Mouse (Mus musculus): ENCODE measurements around the gene Lrrc28. TPM values are rescaled to one million over a fixed set of nuclear protein-coding genes. Genes with fewer than 3 reads are reported as not detected.
A peak's percentile ranks its signal among the peaks of the same experiment; 100 is the strongest.

Lrrc28 gene
- polyA plus RNA-seq, 2 experiments = 5.0 to 11.3 TPM

DNA sequence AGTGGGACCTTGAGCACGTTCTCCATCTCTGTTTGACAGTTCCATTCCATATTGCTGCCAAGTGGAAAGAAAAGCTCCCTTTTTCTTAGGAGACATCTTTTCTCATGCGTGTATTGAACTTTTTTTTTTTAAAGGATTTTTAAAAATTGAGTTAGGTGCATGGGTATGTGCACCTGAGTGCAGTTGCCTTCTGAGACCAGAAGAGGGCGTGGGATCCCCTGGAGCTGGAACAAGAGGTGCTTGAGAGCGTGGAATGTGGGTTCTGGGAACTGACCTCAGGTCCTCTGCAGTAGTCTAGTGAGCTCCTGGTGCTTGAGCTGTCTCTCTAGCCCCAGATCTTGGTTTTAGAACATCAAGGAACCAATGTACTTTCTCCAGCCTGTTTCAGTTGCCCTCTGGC is 13.0 kb upstream of the Lrrc28 start:
- ATAC-seq (ENCODE audit: insufficient read depth) (no peak), DNase-seq (ENCODE audit: low read depth in 3 of 3, low spot score in 3 of 3) (no peak)
- Histone ChIP-seq H3K9ac (replicated peaks) (no peak overlapping the region), H3K4me1 (replicated peaks; ENCODE audit: control insufficient read depth in 2 of 2, insufficient read depth in 2 of 2, low read length in 1 of 2) (peaks cover 0 to 6% of the 10 kb centered on the region in 2 experiments; a peak in 1 of 4 replicates), H3K27me3 (ENCODE audit: control insufficient read depth, insufficient read depth, low read length) (no peaks in the 10 kb centered on the region), H3K27ac (no peak overlapping the region), H3K4me3 (ENCODE audit: insufficient read depth in 1 of 2, low read depth in 2 of 2, low read length in 2 of 2) (no peak overlapping the region), H3K36me3 (replicated peaks; ENCODE audit: control insufficient read depth, insufficient read depth, low read depth) (no peaks in the 10 kb centered on the region), H3K4me2 (ENCODE audit: low read depth) (no peak overlapping the region), H3K9me3 (ENCODE audit: control insufficient read depth, low read length) (no peaks in the 10 kb centered on the region)
- WGBS (ENCODE audit: insufficient replicate concordance) = 63% methylated on average over 4 of the region's 4 CpGs
- TF ChIP-seq EP300 (IDR thresholded peaks at IDR 0.05; ENCODE audit: low read depth) (no peak), CTCF (IDR thresholded peaks at IDR 0.05; ENCODE audit: low read depth) (peak; percentile 20; the same call in 1 of the 2 replicates)

DNA sequence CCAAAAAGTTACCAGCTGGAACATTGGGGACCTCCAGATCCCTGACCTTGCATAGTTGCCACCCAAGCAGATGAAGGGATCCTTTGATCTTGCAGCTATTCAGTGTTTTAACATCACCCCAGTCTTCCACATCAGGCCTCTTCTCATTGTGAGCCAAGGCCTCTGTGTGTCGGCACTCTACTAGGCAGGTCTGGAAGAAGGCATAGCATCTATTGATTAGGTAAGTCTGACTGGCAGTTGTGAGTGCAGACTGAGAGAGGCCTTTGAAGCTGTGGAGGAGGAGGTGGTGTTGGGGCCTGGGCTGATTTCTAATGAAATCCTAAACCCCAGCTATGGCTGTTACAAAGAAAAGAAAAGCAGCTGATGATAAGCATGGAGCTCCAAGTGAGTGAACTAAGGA is 10.1 kb upstream of the Lrrc28 start:
- no peak for TF ChIP-seq CTCF (IDR thresholded peaks at IDR 0.05; ENCODE audit: low read depth)
- no peak for TF ChIP-seq EP300 (IDR thresholded peaks at IDR 0.05; ENCODE audit: low read depth)
- H3K27ac ChIP-seq = no peak overlapping the region
- peak overlapping the region; percentile 1 to 6; a peak in 1 of 4 replicates for H3K4me3 ChIP-seq (ENCODE audit: insufficient read depth in 1 of 2, low read depth in 2 of 2, low read length in 2 of 2)
- H3K4me1 ChIP-seq (replicated peaks; ENCODE audit: control insufficient read depth in 2 of 2, insufficient read depth in 2 of 2, low read length in 1 of 2) = peaks cover 0 to 3% of the 10 kb centered on the region in 2 experiments; a peak in 1 of 4 replicates
- ATAC-seq (ENCODE audit: insufficient read depth) (no peak), DNase-seq (ENCODE audit: low read depth in 3 of 3, low spot score in 3 of 3) (no peak)
- H3K9ac ChIP-seq (replicated peaks) = no peak overlapping the region
- no peaks in the 10 kb centered on the region for H3K36me3 ChIP-seq (replicated peaks; ENCODE audit: control insufficient read depth, insufficient read depth, low read depth)
- H3K27me3 ChIP-seq (ENCODE audit: control insufficient read depth, insufficient read depth, low read length) = no peaks in the 10 kb centered on the region
- H3K4me2 ChIP-seq (ENCODE audit: low read depth) = peak overlapping the region; percentile 11; the same call in 1 of the 2 replicates
- no peaks in the 10 kb centered on the region for H3K9me3 ChIP-seq (ENCODE audit: control insufficient read depth, low read length)
- 52% methylated on average over 1 of the region's 1 CpGs for WGBS (ENCODE audit: insufficient replicate concordance)

DNA sequence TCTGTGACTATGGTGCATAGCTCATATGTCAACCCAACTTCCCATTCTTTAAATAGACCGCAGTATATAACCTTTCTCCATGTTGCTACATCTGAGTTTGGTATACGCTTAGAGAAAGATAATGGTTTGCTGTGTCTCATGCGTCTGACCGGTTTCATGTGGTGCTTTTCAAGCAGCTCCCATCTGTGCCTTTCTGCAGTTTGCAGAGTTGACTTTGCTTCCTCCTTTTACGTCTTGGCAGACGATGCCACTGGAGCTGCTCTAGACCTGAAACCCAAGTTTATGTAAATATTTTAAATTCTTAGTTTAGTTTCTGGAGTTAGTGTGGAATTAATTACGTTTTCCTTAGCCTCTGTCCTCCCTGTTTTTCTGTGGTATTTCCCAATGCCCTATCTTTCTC is 9.6 kb upstream of the Lrrc28 start:
- Histone ChIP-seq H3K36me3 (replicated peaks; ENCODE audit: control insufficient read depth, insufficient read depth, low read depth) (no peaks in the 10 kb centered on the region), H3K4me2 (ENCODE audit: low read depth) (no peak overlapping the region), H3K9ac (replicated peaks) (no peak overlapping the region), H3K27ac (no peak overlapping the region), H3K27me3 (ENCODE audit: control insufficient read depth, insufficient read depth, low read length) (no peaks in the 10 kb centered on the region), H3K9me3 (ENCODE audit: control insufficient read depth, low read length) (no peaks in the 10 kb centered on the region), H3K4me3 (ENCODE audit: insufficient read depth in 1 of 2, low read depth in 2 of 2, low read length in 2 of 2) (no peak overlapping the region), H3K4me1 (replicated peaks; ENCODE audit: control insufficient read depth in 2 of 2, insufficient read depth in 2 of 2, low read length in 1 of 2) (peaks cover 0 to 3% of the 10 kb centered on the region in 2 experiments; a peak in 1 of 4 replicates)
- no peak for TF ChIP-seq EP300 (IDR thresholded peaks at IDR 0.05; ENCODE audit: low read depth)
- TF ChIP-seq CTCF (IDR thresholded peaks at IDR 0.05; ENCODE audit: low read depth) = no peak
- ATAC-seq (ENCODE audit: insufficient read depth) = no peak
- no peak for DNase-seq (ENCODE audit: low read depth in 3 of 3, low spot score in 3 of 3)
- 66% methylated on average over 7 of the region's 7 CpGs for WGBS (ENCODE audit: insufficient replicate concordance)

DNA sequence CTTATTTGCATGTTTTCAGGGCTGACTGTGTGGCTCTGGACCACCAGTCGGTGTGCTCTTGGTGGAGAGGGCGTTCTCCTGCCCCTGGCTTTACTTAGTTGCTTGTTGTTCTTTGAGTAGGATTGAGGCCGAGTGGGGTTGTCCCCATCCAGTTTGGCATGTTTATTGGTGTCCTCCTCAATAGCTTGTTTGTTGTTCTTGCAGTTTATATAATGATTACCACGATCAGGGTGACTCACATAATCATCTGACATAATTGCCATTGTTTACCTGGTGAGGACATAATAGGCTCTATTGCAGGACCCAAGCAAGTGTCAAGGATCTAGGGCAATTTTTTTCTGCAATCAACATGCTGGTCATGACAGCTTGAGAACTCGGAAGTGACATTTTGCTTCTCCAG is 7.1 kb upstream of the Lrrc28 start:
- Histone ChIP-seq H3K36me3 (replicated peaks; ENCODE audit: control insufficient read depth, insufficient read depth, low read depth) (no peaks in the 10 kb centered on the region), H3K4me1 (replicated peaks; ENCODE audit: control insufficient read depth in 2 of 2, insufficient read depth in 2 of 2, low read length in 1 of 2) (peaks cover 0 to 4% of the 10 kb centered on the region in 2 experiments; a peak in 1 of 4 replicates), H3K9me3 (ENCODE audit: control insufficient read depth, low read length) (no peaks in the 10 kb centered on the region), H3K27ac (no peak overlapping the region), H3K27me3 (ENCODE audit: control insufficient read depth, insufficient read depth, low read length) (no peaks in the 10 kb centered on the region), H3K9ac (replicated peaks) (no peak overlapping the region), H3K4me3 (ENCODE audit: insufficient read depth in 1 of 2, low read depth in 2 of 2, low read length in 2 of 2) (no peak overlapping the region), H3K4me2 (ENCODE audit: low read depth) (no peak overlapping the region)
- DNase-seq (ENCODE audit: low read depth in 3 of 3, low spot score in 3 of 3) (no peak), ATAC-seq (ENCODE audit: insufficient read depth) (no peak)
- TF ChIP-seq EP300 (IDR thresholded peaks at IDR 0.05; ENCODE audit: low read depth) (no peak), CTCF (IDR thresholded peaks at IDR 0.05; ENCODE audit: low read depth) (no peak)
- WGBS (ENCODE audit: insufficient replicate concordance) = 69% methylated on average over 5 of the region's 5 CpGs

- no peaks in the 10 kb centered on the region for H3K9me3 ChIP-seq (ENCODE audit: control insufficient read depth, low read length)
- H3K27ac ChIP-seq = no peak overlapping the region
- no peak overlapping the region for H3K4me2 ChIP-seq (ENCODE audit: low read depth)
- no peaks in the 10 kb centered on the region for H3K36me3 ChIP-seq (replicated peaks; ENCODE audit: control insufficient read depth, insufficient read depth, low read depth)
- WGBS (ENCODE audit: insufficient replicate concordance) = 64% methylated on average over 4 of the region's 4 CpGs
- no peak overlapping the region for H3K9ac ChIP-seq (replicated peaks)
- DNase-seq (ENCODE audit: low read depth in 3 of 3, low spot score in 3 of 3) = no peak
- ATAC-seq (ENCODE audit: insufficient read depth) = no peak
- H3K27me3 ChIP-seq (ENCODE audit: control insufficient read depth, insufficient read depth, low read length) = no peaks in the 10 kb centered on the region
- no peak overlapping the region for H3K4me3 ChIP-seq (ENCODE audit: insufficient read depth in 1 of 2, low read depth in 2 of 2, low read length in 2 of 2)
- H3K4me1 ChIP-seq (replicated peaks; ENCODE audit: control insufficient read depth in 2 of 2, insufficient read depth in 2 of 2, low read length in 1 of 2) = peaks cover 9 to 10% of the 10 kb centered on the region in 2 experiments
- no peak for TF ChIP-seq EP300 (IDR thresholded peaks at IDR 0.05; ENCODE audit: low read depth)
- TF ChIP-seq CTCF (IDR thresholded peaks at IDR 0.05; ENCODE audit: low read depth) = no peak
Observed at GRCm38 (mm10) chr7:67648376-67648775, 3.3 kb upstream of the Lrrc28 start.

All from liver, embryonic 14.5 days (tissue).